Mouse (Mus musculus) ES-Bruce4 (cell line): ENCODE measurements around the gene Mcrip2.

ENCODE experiments used
- CTCF ChIP-seq: IDR thresholded peaks from one replicate; pipeline ENCODE4 v1.8.1; 2011; ENCODE audit warnings: low read depth, low read length
- POLR2A ChIP-seq: IDR thresholded peaks from one replicate; pipeline ENCODE4 v1.8.1; 2011; ENCODE audit warnings: low read length; ENCODE audit not compliant: insufficient read depth

GRCm38 (mm10) chr17:25878611-25879180 lies 10.1 kb upstream of the Mcrip2 start:
- TF ChIP-seq CTCF (no peak), POLR2A (no peak)
